Mouse (Mus musculus) ES-E14 (cell line): ENCODE data around the gene Als2cl. TPM values are rescaled to one million over a fixed set of nuclear protein-coding genes. Genes with fewer than 3 reads are reported as not detected.

Source experiments
- DNase-seq: peaks from one replicate; pipeline ENCODE4 v3.0.0-alpha.2; 2013; ENCODE audit warnings: low read depth, low spot score
- H3K27ac ChIP-seq: 2 replicates; pipeline ENCODE4 v1.5.1; 2012; ENCODE audit warnings: low read depth, mild to moderate bottlenecking, low read length, moderate library complexity, mixed read lengths; ENCODE audit not compliant: poor library complexity, insufficient read depth, severe bottlenecking
- H3K36me3 ChIP-seq: 2 replicates; pipeline ENCODE4 v1.6.1; 2012; ENCODE audit warnings: mild to moderate bottlenecking, low read length, moderate library complexity, mixed read lengths; ENCODE audit not compliant: control insufficient read depth, poor library complexity, insufficient read depth, severe bottlenecking
- H3K4me1 ChIP-seq, 2 experiments: fragments of 150-350 bp in 1 of 2; sonication (generic) in 1 of 2; 2 replicates each; pipeline ENCODE4 v1.6.1; 2012; ENCODE audit warnings: low read length in 2 of 2, mild to moderate bottlenecking in 1 of 2, mixed read lengths in 1 of 2; ENCODE audit not compliant: control insufficient read depth in 2 of 2, insufficient read depth in 2 of 2, poor library complexity in 1 of 2
- H3K4me3 ChIP-seq, 2 experiments: fragments of 150-350 bp in 1 of 2; sonication (generic) in 1 of 2; 2 replicates each; pipeline ENCODE4 v1.5.1; 2012; ENCODE audit warnings: low read length in 2 of 2, low read depth in 1 of 2, mild to moderate bottlenecking in 1 of 2, mixed read lengths in 1 of 2; ENCODE audit not compliant: insufficient read depth in 1 of 2, poor library complexity in 1 of 2, severe bottlenecking in 1 of 2
- H3K9ac ChIP-seq: 2 replicates; pipeline ENCODE4 v1.6.1; 2012; ENCODE audit warnings: low read depth, mild to moderate bottlenecking, low read length, mixed read lengths; ENCODE audit not compliant: poor library complexity, insufficient read depth, severe bottlenecking
- H3K9me3 ChIP-seq: fragments of 150-350 bp; sonication (generic); 2 replicates; pipeline ENCODE4 v1.6.1; 2012; ENCODE audit warnings: low read depth, mild to moderate bottlenecking, low read length; ENCODE audit not compliant: control insufficient read depth, insufficient read depth
- CHD2 ChIP-seq: IDR thresholded peaks from 2 replicates; pipeline ENCODE4 v1.6.1; 2014; ENCODE audit warnings: mild to moderate bottlenecking, low read depth, low read length, inconsistent platforms
- HCFC1 ChIP-seq: IDR thresholded peaks from 2 replicates; pipeline ENCODE4 v1.6.1; 2012; ENCODE audit warnings: low read length, inconsistent platforms, borderline replicate concordance; ENCODE audit not compliant: insufficient read depth
- MAFK ChIP-seq: IDR thresholded peaks from 2 replicates; pipeline ENCODE4 v1.6.1; 2014; ENCODE audit warnings: mild to moderate bottlenecking, low read depth, low read length, inconsistent platforms; ENCODE audit not compliant: insufficient read depth
- ZC3H11A ChIP-seq: IDR thresholded peaks from 2 replicates; pipeline ENCODE4 v1.6.1; 2012; ENCODE audit warnings: low read depth, mild to moderate bottlenecking, inconsistent platforms, low read length, borderline replicate concordance
- ZNF384 ChIP-seq: IDR thresholded peaks from 2 replicates; pipeline ENCODE4 v1.6.1; 2012; ENCODE audit warnings: low read depth, low read length, inconsistent platforms
- in situ Hi-C, 2 experiments: fragments of 600-800 bp; cut with MboI; formaldehyde crosslinking; loops; one replicate each; pipeline ENCODE4 v1.15.1; 2025; ENCODE audit warnings: low sequenced_read_pairs in 2 of 2, inconsistent platforms in 1 of 2; ENCODE audit not compliant: unreplicated experiment in 2 of 2
- total RNA-seq: library from RNA; depleted of rRNA; stranded (reverse); fragments of 300-350 nt; gene quantifications from 2 replicates; pipeline ENCODE4 v1.2.3, GENCODE M21; 2012

The Als2cl gene
- total RNA-seq, 1 experiment = 13.0 TPM

GRCm38 (mm10) chr9:110891077-110891828 lies 11.6 kb downstream of the Als2cl start:
- TF ChIP-seq ZNF384 (no peak), HCFC1 (no peak)
- H3K36me3 ChIP-seq = peaks cover 15% of the 10 kb centered on the region; the same call in 1 of the 2 replicates
- H3K9ac ChIP-seq = no peak overlapping the region
- peaks cover 2 to 33% of the 10 kb centered on the region in 2 experiments; a peak in 2 of 4 replicates for H3K4me1 ChIP-seq
- H3K4me3 ChIP-seq = no peak overlapping the region
- no peak overlapping the region for H3K27ac ChIP-seq
- no peak for DNase-seq
- H3K9me3 ChIP-seq = no peaks in the 10 kb centered on the region
- in situ Hi-C loops = no loop called here

DNA sequence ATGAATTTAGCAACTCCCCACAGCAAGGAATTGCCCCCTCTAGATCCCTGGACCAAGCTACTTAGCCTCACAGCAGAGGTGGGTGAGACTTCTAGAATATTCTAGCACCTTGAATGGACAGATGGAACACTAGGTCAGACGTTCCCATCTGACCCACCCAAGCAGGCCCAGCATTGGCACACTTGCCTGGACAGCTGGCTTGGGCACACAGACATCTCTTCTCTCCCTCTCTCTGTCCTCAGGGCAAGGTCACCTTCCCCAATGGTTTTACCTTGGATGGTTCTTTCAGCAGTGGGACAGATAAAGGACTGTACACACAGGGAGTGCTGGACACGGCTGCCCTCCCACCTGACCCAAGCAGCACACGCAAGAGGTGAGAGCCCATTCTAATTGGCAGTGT lies 12.9 kb downstream of the Als2cl start:
- no peak for TF ChIP-seq HCFC1
- Histone ChIP-seq H3K4me1 (peaks cover 2 to 32% of the 10 kb centered on the region in 2 experiments; a peak in 2 of 4 replicates), H3K27ac (no peak overlapping the region), H3K4me3 (no peak overlapping the region), H3K36me3 (peaks cover 14% of the 10 kb centered on the region; the same call in 1 of the 2 replicates), H3K9ac (no peak overlapping the region), H3K9me3 (no peaks in the 10 kb centered on the region)
- no peak for DNase-seq
- in situ Hi-C loops = no loop called here

GRCm38 (mm10) chr9:110893429-110893828 lies 13.8 kb downstream of the Als2cl start:
- no peak overlapping the region for H3K9ac ChIP-seq

GRCm38 (mm10) chr9:110895507-110895906 lies 15.8 kb downstream of the Als2cl start:
- Histone ChIP-seq H3K9ac (no peak overlapping the region), H3K4me3 (no peak overlapping the region), H3K9me3 (no peaks in the 10 kb centered on the region), H3K27ac (no peak overlapping the region), H3K36me3 (peaks cover 31% of the 10 kb centered on the region; the same call in 1 of the 2 replicates), H3K4me1 (peaks cover 0 to 8% of the 10 kb centered on the region in 2 experiments; a peak in 1 of 4 replicates)
- in situ Hi-C loops = no loop called here
- no peak for TF ChIP-seq ZNF384
- no peak for TF ChIP-seq HCFC1
- no peak for TF ChIP-seq CHD2
- no peak for TF ChIP-seq MAFK
- TF ChIP-seq ZC3H11A = no peak
- DNase-seq = no peak

More at GRCm38 (mm10) chr9:110893429-110893828, 13.8 kb downstream of the Als2cl start:
- H3K36me3 ChIP-seq = peaks cover 23% of the 10 kb centered on the region; the same call in 1 of the 2 replicates
- H3K9me3 ChIP-seq = no peaks in the 10 kb centered on the region
- in situ Hi-C loops = no loop called here
- peaks cover 2 to 25% of the 10 kb centered on the region in 2 experiments; a peak in 2 of 4 replicates for H3K4me1 ChIP-seq
- DNase-seq = no peak
- no peak overlapping the region for H3K27ac ChIP-seq
- no peak overlapping the region for H3K4me3 ChIP-seq
- TF ChIP-seq ZNF384 = no peak
- TF ChIP-seq ZC3H11A = no peak
- no peak for TF ChIP-seq HCFC1
- TF ChIP-seq CHD2 = no peak
- no peak for TF ChIP-seq MAFK
